7 mouse cellular contexts compared by ENCODE assay signal in genomic region chr11:77494344-77494676, GRCm38 (mm10). TPM values are rescaled to one million over a fixed set of nuclear protein-coding genes. Genes with fewer than 3 reads are reported as not detected.
DNase-seq lines count a peak whose midpoint lies in the region; ATAC-seq and TF ChIP-seq lines count a peak whose summit lies in the region.

No protein-coding gene starts in this region.

- peaks cover 89% of the 10 kb centered on the region for H3K4me1 ChIP-seq in megakaryocyte, embryonic 14.5 days
- peaks cover 73% of the 10 kb centered on the region for H3K4me1 ChIP-seq in forebrain, embryonic 13.5 days
- peaks cover 40% of the 10 kb centered on the region for H3K4me1 ChIP-seq in limb, embryonic 14.5 days (ENCODE audit: control insufficient read depth, insufficient read depth, low read length)
- peaks cover 45% of the 10 kb centered on the region for H3K4me1 ChIP-seq in stomach, embryonic 14.5 days (ENCODE audit: control insufficient read depth, insufficient read depth, low read length)

- no peak for ATAC-seq in megakaryocyte, adult 5-6 weeks (ENCODE audit: poor library complexity, severe bottlenecking)
- no peak for ATAC-seq in forebrain, embryonic 13.5 days
- no peak for ATAC-seq in limb, embryonic 14.5 days (ENCODE audit: low FRiP score, low read depth)
- ATAC-seq in stomach, embryonic 14.5 days (ENCODE audit: insufficient number of reproducible peaks, insufficient read depth, low FRiP score, low read depth), result no peak

- peak overlapping the region; percentile 99 for H3K4me2 ChIP-seq in forebrain, embryonic 13.5 days
- H3K4me2 ChIP-seq in limb, embryonic 14.5 days (replicated peaks; ENCODE audit: low read depth, low read length, severe bottlenecking), result peak overlapping the region; percentile 90
- H3K4me2 ChIP-seq in stomach, embryonic 14.5 days (replicated peaks; ENCODE audit: low read depth, low read length), result peak overlapping the region; percentile 78

- peak overlapping the region; percentile 85 for H3K27ac ChIP-seq in forebrain, embryonic 13.5 days
- peak overlapping the region; percentile 80; the same call in 1 of the 2 replicates for H3K27ac ChIP-seq in limb, embryonic 14.5 days (replicated peaks; ENCODE audit: low read depth, low read length)
- peak overlapping the region; percentile 52 for H3K27ac ChIP-seq in stomach, embryonic 14.5 days (ENCODE audit: low read length)

- peak overlapping the region; percentile 99 for H3K4me3 ChIP-seq in megakaryocyte, embryonic 14.5 days (replicated peaks)
- H3K4me3 ChIP-seq in forebrain, embryonic 13.5 days, result peak overlapping the region; percentile 97
- H3K4me3 ChIP-seq in limb, embryonic 14.5 days (replicated peaks; ENCODE audit: low read length), result peak overlapping the region; percentile 76
- H3K4me3 ChIP-seq in stomach, embryonic 14.5 days (ENCODE audit: low read depth, low read length), result peak overlapping the region; percentile 62

- no peak for TF ChIP-seq POLR2A in limb, embryonic 14.5 days (IDR thresholded peaks at IDR 0.05; ENCODE audit: borderline replicate concordance, extremely low read depth, insufficient read depth, insufficient read length)

- DNase-seq in limb, embryonic 14.5 days (ENCODE audit: low spot score), result no peak
- DNase-seq in cerebellum, adult 8-10 months, result no peak
- no peak for DNase-seq in adrenal gland, postnatal 10 days

- peaks cover 26% of the 10 kb centered on the region for H3K36me3 ChIP-seq in megakaryocyte, embryonic 14.5 days (replicated peaks; ENCODE audit: low read length)
- H3K36me3 ChIP-seq in forebrain, embryonic 13.5 days (ENCODE audit: poor library complexity, severe bottlenecking), result peaks cover 8% of the 10 kb centered on the region
- peaks cover 5% of the 10 kb centered on the region for H3K36me3 ChIP-seq in limb, embryonic 14.5 days (ENCODE audit: control insufficient read depth, insufficient read depth, low read length)
- H3K36me3 ChIP-seq in stomach, embryonic 14.5 days (ENCODE audit: control insufficient read depth, insufficient read depth, low read length), result peaks cover 2% of the 10 kb centered on the region; the same call in 1 of the 2 replicates

- H3K9me3 ChIP-seq in megakaryocyte, embryonic 14.5 days, result no peaks in the 10 kb centered on the region
- H3K9me3 ChIP-seq in forebrain, embryonic 13.5 days (replicated peaks), result no peaks in the 10 kb centered on the region
- H3K9me3 ChIP-seq in limb, embryonic 14.5 days (ENCODE audit: control insufficient read depth, low read length), result no peaks in the 10 kb centered on the region
- no peaks in the 10 kb centered on the region for H3K9me3 ChIP-seq in stomach, embryonic 14.5 days (ENCODE audit: control insufficient read depth, low read depth, low read length)

- H3K27me3 ChIP-seq in megakaryocyte, embryonic 14.5 days (replicated peaks), result peaks cover 8% of the 10 kb centered on the region
- no peaks in the 10 kb centered on the region for H3K27me3 ChIP-seq in forebrain, embryonic 13.5 days
- H3K27me3 ChIP-seq in limb, embryonic 14.5 days (ENCODE audit: control insufficient read depth, insufficient read depth, low read length), result no peaks in the 10 kb centered on the region
- H3K27me3 ChIP-seq in stomach, embryonic 14.5 days (ENCODE audit: control insufficient read depth, insufficient read depth, low read length), result no peaks in the 10 kb centered on the region

- WGBS in forebrain, embryonic 13.5 days, result 35% methylated on average over 4 of the region's 4 CpGs
- WGBS in limb, embryonic 14.5 days, result 17% methylated on average over 4 of the region's 4 CpGs
- 28% methylated on average over 4 of the region's 4 CpGs for WGBS in stomach, embryonic 14.5 days

- H3K9ac ChIP-seq in forebrain, embryonic 13.5 days, result peak overlapping the region; percentile 98
- H3K9ac ChIP-seq in limb, embryonic 14.5 days (ENCODE audit: low read depth, low read length, severe bottlenecking), result peak overlapping the region; percentile 88
- H3K9ac ChIP-seq in stomach, embryonic 14.5 days (replicated peaks; ENCODE audit: low read depth, low read length), result peak overlapping the region; percentile 97

RNA-seq across cellular contexts. Expression of gene Git1, which starts 0.9 kb away (rescaled TPM):
- polyA plus RNA-seq in megakaryocyte, embryonic 14.5 days (2012; ENCODE audit: insufficient read depth, low replicate concordance), result 65.1 and 158 TPM in 2 replicates
- total RNA-seq in megakaryocyte, adult 5-6 weeks (2015), result 17.6 and 20.0 TPM in 2 replicates
- 12.3 and 18.7 TPM in 2 replicates for total RNA-seq in megakaryocyte, adult 5-6 weeks (2017)
- polyA plus RNA-seq in forebrain, embryonic 13.5 days (2015; fragmentation: Nextera tagmentation; extraction: Ambion mirVana), result 12.9 and 14.6 TPM in 2 replicates
- polyA plus RNA-seq in limb, embryonic 14.5 days (2012; rRNA removed), result 57.1 and 71.7 TPM in 2 replicates
- 17.3 and 18.2 TPM in 2 replicates for polyA plus RNA-seq in limb, embryonic 14.5 days (2014; fragmentation: Nextera tagmentation; extraction: Ambion mirVana)
- polyA plus RNA-seq in stomach, embryonic 14.5 days (2014; fragmentation: Nextera tagmentation; extraction: Ambion mirVana), result 15.1 and 18.1 TPM in 2 replicates
- 10 to 100 TPM; 49.7 to 57.8 TPM for total RNA-seq in adrenal gland, postnatal 10 days (2021)

RNA-seq across cellular contexts. Expression of gene Ankrd13b, which starts 4.8 kb away (rescaled TPM):
- polyA plus RNA-seq in megakaryocyte, embryonic 14.5 days (2012; ENCODE audit: insufficient read depth, low replicate concordance), result 6.7 and 9.3 TPM in 2 replicates
- total RNA-seq in megakaryocyte, adult 5-6 weeks (2015), result 2.0 and 2.1 TPM in 2 replicates
- 2.8 and 9.1 TPM in 2 replicates for total RNA-seq in megakaryocyte, adult 5-6 weeks (2017)
- polyA plus RNA-seq in forebrain, embryonic 13.5 days (2015; fragmentation: Nextera tagmentation; extraction: Ambion mirVana), result 18.0 and 18.7 TPM in 2 replicates
- polyA plus RNA-seq in limb, embryonic 14.5 days (2012; rRNA removed), result 98.1 and 133 TPM in 2 replicates
- polyA plus RNA-seq in limb, embryonic 14.5 days (2014; fragmentation: Nextera tagmentation; extraction: Ambion mirVana), result 13.9 and 15.1 TPM in 2 replicates
- 7.1 TPM in 2 replicates for polyA plus RNA-seq in stomach, embryonic 14.5 days (2014; fragmentation: Nextera tagmentation; extraction: Ambion mirVana)
- 10 to 100 TPM in 1 of 2 experiments, 1 to 10 TPM in 1; 8.3 to 13.4 TPM for total RNA-seq in adrenal gland, postnatal 10 days (2021)

RNA-seq across cellular contexts. Expression of gene Abhd15, which starts 20.6 kb away (rescaled TPM):
- polyA plus RNA-seq in megakaryocyte, embryonic 14.5 days (2012; ENCODE audit: insufficient read depth, low replicate concordance), result 2.4 and 4.6 TPM in 2 replicates
- 6.8 and 8.3 TPM in 2 replicates for total RNA-seq in megakaryocyte, adult 5-6 weeks (2015)
- 13.8 and 17.0 TPM in 2 replicates for total RNA-seq in megakaryocyte, adult 5-6 weeks (2017)
- polyA plus RNA-seq in forebrain, embryonic 13.5 days (2015; fragmentation: Nextera tagmentation; extraction: Ambion mirVana), result 3.0 and 3.8 TPM in 2 replicates
- polyA plus RNA-seq in limb, embryonic 14.5 days (2012; rRNA removed), result 0.50 and 0.93 TPM in 2 replicates
- polyA plus RNA-seq in limb, embryonic 14.5 days (2014; fragmentation: Nextera tagmentation; extraction: Ambion mirVana), result 1.5 and 1.8 TPM in 2 replicates
- polyA plus RNA-seq in stomach, embryonic 14.5 days (2014; fragmentation: Nextera tagmentation; extraction: Ambion mirVana), result 1.8 and 1.9 TPM in 2 replicates
- total RNA-seq in adrenal gland, postnatal 10 days (2021), result 10 to 100 TPM; 26.1 to 27.5 TPM

RNA-seq across cellular contexts. Expression of gene Trp53i13, which starts 21.5 kb away (rescaled TPM):
- polyA plus RNA-seq in megakaryocyte, embryonic 14.5 days (2012; ENCODE audit: insufficient read depth, low replicate concordance), result 22.3 and 38.9 TPM in 2 replicates
- 6.2 and 6.5 TPM in 2 replicates for total RNA-seq in megakaryocyte, adult 5-6 weeks (2015)
- total RNA-seq in megakaryocyte, adult 5-6 weeks (2017), result 5.0 and 5.8 TPM in 2 replicates
- 19.7 and 20.9 TPM in 2 replicates for polyA plus RNA-seq in forebrain, embryonic 13.5 days (2015; fragmentation: Nextera tagmentation; extraction: Ambion mirVana)
- polyA plus RNA-seq in limb, embryonic 14.5 days (2012; rRNA removed), result 51.1 and 77.3 TPM in 2 replicates
- polyA plus RNA-seq in limb, embryonic 14.5 days (2014; fragmentation: Nextera tagmentation; extraction: Ambion mirVana), result 67.3 and 69.0 TPM in 2 replicates
- polyA plus RNA-seq in stomach, embryonic 14.5 days (2014; fragmentation: Nextera tagmentation; extraction: Ambion mirVana), result 32.8 and 38.7 TPM in 2 replicates
- 10 to 100 TPM; 12.9 to 13.2 TPM for total RNA-seq in adrenal gland, postnatal 10 days (2021)

RNA-seq across cellular contexts. Expression of gene Gm10392, which starts 24.7 kb away (rescaled TPM):
- 0.08 TPM in 1 of 2 replicates, not detected in the other for polyA plus RNA-seq in megakaryocyte, embryonic 14.5 days (2012; ENCODE audit: insufficient read depth, low replicate concordance)
- total RNA-seq in megakaryocyte, adult 5-6 weeks (2015), result not detected in 2 replicates
- 0.51 and 1.8 TPM in 2 replicates for total RNA-seq in megakaryocyte, adult 5-6 weeks (2017)
- 0.12 and 0.16 TPM in 2 replicates for polyA plus RNA-seq in forebrain, embryonic 13.5 days (2015; fragmentation: Nextera tagmentation; extraction: Ambion mirVana)
- polyA plus RNA-seq in limb, embryonic 14.5 days (2012; rRNA removed), result not detected in 2 replicates
- polyA plus RNA-seq in limb, embryonic 14.5 days (2014; fragmentation: Nextera tagmentation; extraction: Ambion mirVana), result 0.12 TPM in 1 of 2 replicates, not detected in the other
- polyA plus RNA-seq in stomach, embryonic 14.5 days (2014; fragmentation: Nextera tagmentation; extraction: Ambion mirVana), result not detected in 2 replicates
- not detected for total RNA-seq in adrenal gland, postnatal 10 days (2021)
